Mouse (Mus musculus): ENCODE data around the gene Inhbb.
A peak's percentile ranks its signal among the peaks of the same experiment; 100 is the strongest.

Inhbb gene

GRCm38 (mm10) chr1:119421576-119422421, at the start of gene Inhbb:
Inhbb (minus strand) TSS chr1:119422248.
- peak; percentile 43 for DNase-seq (ENCODE audit: low read depth, low spot score)

- DNase-seq (ENCODE audit: low read depth, low spot score): peak; percentile 54
These were observed 41.3 kb upstream of the Inhbb start for GRCm38 (mm10) chr1:119463386-119463785.

- DNase-seq (ENCODE audit: low read depth, low spot score): no peak
These were observed 38.0 kb upstream of the Inhbb start for GRCm38 (mm10) chr1:119460062-119460461.

DNA sequence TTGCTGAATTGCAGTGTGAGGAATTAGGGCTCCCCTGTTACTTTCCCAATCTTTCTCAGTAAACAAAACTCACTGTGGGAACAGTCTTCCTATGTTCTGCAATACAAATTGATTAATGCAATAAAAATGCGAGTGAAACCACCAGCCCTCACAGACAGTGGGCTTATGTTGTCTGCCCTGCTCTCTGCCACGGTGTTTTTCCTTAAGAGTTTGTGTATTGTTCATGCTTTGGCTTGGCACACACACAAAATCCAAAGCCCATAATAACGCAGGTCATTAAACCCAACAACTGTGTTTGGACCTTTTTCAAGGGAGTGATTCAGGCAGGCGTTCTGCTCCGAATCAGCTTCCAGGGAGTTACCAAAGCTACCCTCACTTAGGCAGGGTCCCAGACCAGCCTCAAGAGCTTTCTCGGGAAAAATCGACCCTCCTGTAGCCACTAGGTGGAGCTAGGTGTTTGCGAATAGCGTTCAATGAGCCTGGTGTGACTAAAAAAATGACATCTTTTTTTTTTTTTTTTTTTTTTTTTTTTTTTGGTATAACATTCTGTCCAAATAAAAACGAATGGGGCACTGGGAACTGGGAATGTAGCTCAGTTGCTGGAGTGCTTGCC, 36.1 kb upstream of the Inhbb start:
- peak; percentile 73 for DNase-seq (ENCODE audit: low read depth, low spot score)

DNA sequence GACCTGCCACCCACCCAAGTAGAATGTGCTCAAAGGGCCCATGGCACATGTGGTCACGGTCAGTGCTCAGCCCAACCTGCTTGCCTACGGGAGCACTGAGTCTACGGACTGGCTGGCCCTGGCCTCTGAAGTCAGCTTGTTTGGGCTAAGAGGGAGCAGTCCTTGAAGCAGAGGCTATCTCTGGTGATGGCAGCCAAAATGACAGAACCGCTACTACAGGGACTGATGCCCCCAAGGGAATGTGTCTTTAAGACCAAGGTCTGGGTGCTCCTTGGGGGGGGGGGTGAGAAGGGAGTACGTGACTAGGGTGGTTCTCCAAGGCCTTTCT, 35.4 kb upstream of the Inhbb start:
- no peak for DNase-seq (ENCODE audit: low read depth, low spot score)

- DNase-seq (ENCODE audit: low read depth, low spot score): peak; percentile 36
These were observed 34.9 kb upstream of the Inhbb start for GRCm38 (mm10) chr1:119456671-119457527.

- no peak for DNase-seq (ENCODE audit: low read depth, low spot score)
These were observed 31.7 kb upstream of the Inhbb start for GRCm38 (mm10) chr1:119453731-119454130.

DNA sequence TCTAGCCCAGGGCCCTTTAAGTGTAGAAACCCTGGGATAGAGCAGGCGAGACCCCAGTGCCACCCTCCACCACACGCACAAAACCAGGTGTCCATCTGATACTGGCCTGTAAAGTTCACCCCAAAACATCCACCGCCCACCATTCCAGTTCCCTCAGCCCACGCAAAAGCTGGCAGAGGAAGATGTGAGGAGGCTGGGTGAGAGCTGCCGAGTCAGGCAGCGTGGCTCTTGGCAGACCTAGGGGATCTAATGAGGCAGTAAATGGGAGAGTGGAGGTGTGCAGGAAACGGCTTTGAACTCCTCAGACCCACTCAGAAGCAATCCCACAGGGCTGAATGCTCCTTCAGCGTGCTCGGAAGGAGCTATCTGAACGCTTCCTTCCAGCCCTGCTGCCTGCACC, 29.4 kb upstream of the Inhbb start:
- DNase-seq (ENCODE audit: low read depth, low spot score): peak; percentile 67

- no peak for DNase-seq (ENCODE audit: low read depth, low spot score)
These were observed 28.8 kb upstream of the Inhbb start for GRCm38 (mm10) chr1:119450651-119451345.

DNA sequence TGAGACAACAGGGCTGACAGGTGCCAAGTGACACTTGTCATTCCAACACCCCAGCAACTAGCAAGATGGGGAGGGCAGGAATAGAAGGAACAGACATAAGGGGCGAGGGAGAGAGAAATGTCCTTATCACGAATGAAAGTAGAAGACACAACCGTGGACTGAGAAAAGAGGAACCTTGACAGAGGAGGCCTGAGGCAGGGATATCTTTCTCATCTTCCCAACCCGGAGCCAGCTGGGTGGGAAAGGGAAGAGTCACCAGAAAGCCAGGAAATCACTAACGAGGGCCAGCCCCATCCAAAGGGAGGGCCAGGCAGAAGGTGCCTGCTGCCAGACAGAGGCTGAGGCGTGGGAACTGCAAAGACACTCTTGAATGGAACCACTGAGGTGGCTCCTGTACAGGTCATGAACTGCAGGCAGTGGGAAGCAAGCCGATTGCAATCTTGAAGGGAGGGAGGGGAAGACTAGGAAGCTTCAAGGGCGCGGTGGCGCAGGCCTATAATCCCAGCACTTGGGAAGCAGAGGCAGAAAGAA, 24.8 kb upstream of the Inhbb start:
- DNase-seq (ENCODE audit: low read depth, low spot score): no peak

- no peak for DNase-seq (ENCODE audit: low read depth, low spot score)
These were observed 21.7 kb upstream of the Inhbb start for GRCm38 (mm10) chr1:119443591-119444350.

- no peak for DNase-seq (ENCODE audit: low read depth, low spot score)
These were observed 20.9 kb upstream of the Inhbb start for GRCm38 (mm10) chr1:119442901-119443300.

DNA sequence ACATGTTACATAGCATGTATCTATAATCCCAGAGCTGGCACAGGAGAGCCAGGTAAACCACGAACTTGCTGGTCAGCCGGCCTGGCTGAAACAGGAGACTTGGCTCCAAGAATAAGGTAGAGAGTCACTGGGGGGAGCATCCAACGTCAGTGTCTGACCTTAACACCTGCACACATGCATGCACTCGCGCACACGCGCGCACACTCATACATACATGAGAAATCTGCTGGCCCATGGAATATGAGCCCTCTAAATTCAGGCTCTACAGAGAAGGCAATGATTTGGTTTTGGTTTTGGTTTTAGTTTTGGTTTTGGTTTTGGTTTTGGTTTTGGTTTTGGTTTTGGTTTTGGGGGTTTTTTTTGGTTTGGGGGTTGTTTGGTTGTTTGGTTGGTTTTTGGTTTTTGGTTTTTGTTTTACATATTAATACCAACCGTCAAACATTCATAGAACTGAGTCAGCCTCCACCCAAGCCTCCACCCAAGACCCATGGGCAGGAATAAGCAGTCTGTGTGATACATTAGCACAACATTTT, 16.1 kb upstream of the Inhbb start:
- DNase-seq (ENCODE audit: low read depth, low spot score): no peak

GRCm38 (mm10) chr1:119437401-119437800, 15.4 kb upstream of the Inhbb start:
- no peak for DNase-seq (ENCODE audit: low read depth, low spot score)

GRCm38 (mm10) chr1:119424141-119424860, 2.3 kb upstream of the Inhbb start:
- no peak for DNase-seq (ENCODE audit: low read depth, low spot score)

DNA sequence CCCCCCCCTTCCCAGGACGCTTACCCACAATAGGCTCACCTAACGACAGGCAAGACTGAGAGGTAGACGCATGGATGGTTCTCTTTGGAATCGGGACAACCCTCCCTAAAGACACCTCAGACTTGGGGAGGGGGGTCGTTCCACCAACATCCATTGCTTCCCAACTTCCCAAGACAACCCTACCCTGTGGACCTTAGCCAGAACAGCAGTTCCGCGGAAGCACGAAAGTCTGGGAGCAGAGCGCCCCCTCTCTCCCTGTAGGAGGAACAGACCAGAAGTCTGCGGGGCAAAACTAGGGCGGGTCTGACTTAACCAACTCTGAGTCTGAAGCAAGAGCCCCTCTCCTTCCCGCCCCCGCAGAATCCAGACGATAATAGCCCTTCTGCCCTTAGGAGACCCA, 1.5 kb upstream of the Inhbb start:
- DNase-seq (ENCODE audit: low read depth, low spot score): peak; percentile 67

DNA sequence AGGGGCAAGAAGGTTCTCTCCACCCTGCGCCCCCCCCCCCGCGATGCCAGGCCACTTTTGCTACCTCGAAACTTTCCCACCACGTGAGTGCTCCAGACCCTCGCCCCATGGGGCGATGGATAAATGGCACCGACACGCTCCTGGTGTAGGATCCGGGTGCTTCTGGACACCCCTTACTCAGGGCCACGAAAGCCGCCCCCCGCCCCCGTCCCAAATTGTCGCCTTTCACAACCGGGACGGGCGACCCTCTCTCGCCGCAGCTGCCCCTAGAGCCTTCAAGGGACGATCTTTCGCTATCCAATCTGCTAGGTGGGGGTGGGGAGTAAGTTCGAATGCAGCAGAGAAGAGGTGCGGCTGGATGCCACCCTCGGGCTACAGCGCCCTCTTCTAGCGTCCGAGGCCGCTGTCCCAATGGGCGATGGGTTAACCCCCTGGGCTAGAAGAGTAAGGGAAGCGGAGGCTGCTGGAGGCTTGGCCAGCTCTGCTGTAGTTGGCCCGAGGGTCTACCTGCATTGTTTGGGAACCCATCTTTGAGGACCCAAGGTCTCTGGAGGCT, 490 bp upstream of the Inhbb start:
- peak; percentile 10 for DNase-seq (ENCODE audit: low read depth, low spot score)

GRCm38 (mm10) chr1:119420984-119421575, 968 bp downstream of the Inhbb start:
- peak; percentile 8 for DNase-seq (ENCODE audit: low read depth, low spot score)
